Mouse (Mus musculus): ENCODE measurements around the gene Ccdc17.

Gene Ccdc17

DNA sequence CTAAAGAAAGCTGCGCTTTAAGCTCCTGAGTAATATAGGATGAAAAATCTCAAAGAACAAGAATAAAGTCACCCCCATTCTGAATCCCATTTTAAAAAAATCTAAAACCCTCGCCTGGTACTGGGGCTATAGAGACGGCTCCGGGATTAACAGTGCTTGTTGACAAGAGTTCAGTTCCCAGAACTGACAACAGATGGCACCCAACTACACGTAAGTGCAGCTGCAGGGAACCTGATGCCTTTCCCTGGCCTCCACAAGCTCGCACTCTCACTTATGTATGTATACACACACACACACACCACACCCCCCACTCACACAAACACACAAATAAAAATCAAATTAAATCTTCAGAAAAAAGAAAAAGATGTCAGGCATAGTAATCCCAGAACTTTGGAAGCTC, 47.9 kb downstream of the Ccdc17 start:
- DNase-seq (ENCODE audit: low spot score in 2 of 2), result no peak

DNA sequence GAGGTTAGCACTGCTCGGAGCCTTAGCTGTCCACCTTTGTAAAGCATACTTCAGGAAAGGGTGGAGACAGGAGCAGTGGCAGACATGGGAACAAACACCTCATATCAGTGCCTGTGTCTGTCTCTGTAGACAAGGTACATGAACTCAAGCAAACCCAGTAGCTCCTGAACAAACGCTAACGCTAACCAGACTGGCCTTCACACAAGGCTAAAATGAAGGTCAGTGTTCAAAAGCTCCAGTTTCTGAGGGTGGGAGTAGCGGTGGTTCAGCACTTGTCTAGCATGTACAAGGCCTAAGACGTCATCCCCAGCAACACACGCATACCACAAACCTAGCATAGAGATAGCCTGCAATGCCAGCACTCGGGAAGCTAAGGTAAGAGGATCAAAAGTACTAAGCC, 49.2 kb downstream of the Ccdc17 start:
- no peak for DNase-seq (ENCODE audit: low spot score in 2 of 2)

DNA sequence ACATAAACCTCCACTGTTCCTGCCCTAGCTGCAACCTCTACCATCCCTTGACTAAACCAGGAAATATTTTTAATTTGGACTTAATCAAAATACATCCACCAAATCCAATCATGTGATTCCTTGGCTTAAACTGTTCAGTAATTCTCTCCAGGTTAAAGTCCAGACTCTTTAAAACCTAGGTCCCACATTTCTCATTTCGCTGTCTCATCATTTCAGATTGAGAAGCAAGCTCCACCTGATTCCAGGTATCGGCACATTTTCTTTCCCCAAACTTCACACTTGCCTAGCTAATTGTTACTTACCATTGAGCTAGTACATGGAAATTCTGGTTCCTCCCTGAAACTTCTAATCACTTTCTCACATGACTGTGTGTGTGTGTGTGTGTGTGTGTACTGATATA, 53.0 kb downstream of the Ccdc17 start:
- DNase-seq (ENCODE audit: low spot score in 2 of 2), result no peak

All from heart, adult 9 months (tissue).